23 mouse cellular contexts compared by ENCODE assay signal in genomic region chr9:58802294-58802693, GRCm38 (mm10). TPM values are rescaled to one million over a fixed set of nuclear protein-coding genes. Genes with fewer than 3 reads are reported as not detected.
DNase-seq lines count a peak whose midpoint lies in the region; ATAC-seq lines count a peak whose summit lies in the region.
"Had no signal": no experiment of that assay in that cellular context is flagged by ENCODE, and none has a peak within 500 bp of the region (broad histone marks: within the 10 kb centered on the region; RNA-seq: fewer than 3 reads in every experiment).

No protein-coding gene starts in this region.

- H3K9ac ChIP-seq in heart, embryonic 15.5 days = no peak overlapping the region
- H3K9ac ChIP-seq in liver, embryonic 12.5 days = no peak overlapping the region
- H3K9ac ChIP-seq in intestine, embryonic 16.5 days (ENCODE audit: low read depth, low read length) = no peak overlapping the region
- H3K9ac ChIP-seq: embryonic facial prominence, embryonic 12.5 days; liver, embryonic 13.5 days had no signal

- peaks cover 48% of the 10 kb centered on the region for H3K4me1 ChIP-seq in heart, embryonic 15.5 days (replicated peaks)
- peaks cover 4% of the 10 kb centered on the region; the same call in 1 of the 2 replicates for H3K4me1 ChIP-seq in liver, embryonic 12.5 days
- peaks cover 23% of the 10 kb centered on the region for H3K4me1 ChIP-seq in brown adipose tissue, adult 24 weeks (ENCODE audit: control insufficient read depth, insufficient read depth, insufficient read length, low read length)
- peaks cover 8% of the 10 kb centered on the region for H3K4me1 ChIP-seq in intestine, embryonic 16.5 days (ENCODE audit: control insufficient read depth, insufficient read depth, low read length)

- H3K9me3 ChIP-seq in heart, embryonic 15.5 days (replicated peaks) = no peaks in the 10 kb centered on the region
- H3K9me3 ChIP-seq in liver, embryonic 12.5 days (replicated peaks) = no peaks in the 10 kb centered on the region
- no peaks in the 10 kb centered on the region for H3K9me3 ChIP-seq in intestine, embryonic 16.5 days (ENCODE audit: control insufficient read depth, low read length)
- H3K9me3 ChIP-seq: embryonic facial prominence, embryonic 12.5 days; liver, embryonic 13.5 days had no signal

- no peak overlapping the region for H3K4me2 ChIP-seq in heart, embryonic 15.5 days
- no peak overlapping the region for H3K4me2 ChIP-seq in liver, embryonic 12.5 days
- H3K4me2 ChIP-seq in intestine, embryonic 16.5 days (ENCODE audit: low read depth, low read length) = no peak overlapping the region
- H3K4me2 ChIP-seq: embryonic facial prominence, embryonic 12.5 days; liver, embryonic 13.5 days; midbrain, embryonic 11.5 days had no signal

- no peaks in the 10 kb centered on the region for H3K27me3 ChIP-seq in heart, embryonic 15.5 days
- H3K27me3 ChIP-seq in liver, embryonic 12.5 days (replicated peaks) = peaks cover 14% of the 10 kb centered on the region
- H3K27me3 ChIP-seq in intestine, embryonic 16.5 days (replicated peaks; ENCODE audit: control insufficient read depth, insufficient read depth, low read length) = no peaks in the 10 kb centered on the region
- H3K27me3 ChIP-seq: embryonic facial prominence, embryonic 12.5 days had no signal

- no peak overlapping the region for H3K4me3 ChIP-seq in heart, embryonic 15.5 days
- no peak overlapping the region for H3K4me3 ChIP-seq in liver, embryonic 12.5 days
- H3K4me3 ChIP-seq in brown adipose tissue, adult 24 weeks (ENCODE audit: insufficient read depth, low read depth, low read length) = peak overlapping the region; percentile 35
- H3K4me3 ChIP-seq in intestine, embryonic 16.5 days (ENCODE audit: low read length) = no peak overlapping the region
- H3K4me3 ChIP-seq: embryonic facial prominence, embryonic 12.5 days; erythroblast, embryonic 14.5 days; liver, embryonic 13.5 days had no signal

- no peak overlapping the region for H3K27ac ChIP-seq in heart, embryonic 15.5 days
- H3K27ac ChIP-seq in liver, embryonic 12.5 days = no peak overlapping the region
- peak overlapping the region; percentile 79 for H3K27ac ChIP-seq in brown adipose tissue, adult 24 weeks (replicated peaks; ENCODE audit: low read depth, low read length)
- H3K27ac ChIP-seq in intestine, embryonic 16.5 days (ENCODE audit: low read length) = no peak overlapping the region
- H3K27ac ChIP-seq: embryonic facial prominence, embryonic 12.5 days; kidney, postnatal 0 days; liver, embryonic 13.5 days; macrophage; stomach, postnatal 0 days had no signal

- no peaks in the 10 kb centered on the region for H3K36me3 ChIP-seq in heart, embryonic 15.5 days
- H3K36me3 ChIP-seq in liver, embryonic 12.5 days = no peaks in the 10 kb centered on the region
- no peaks in the 10 kb centered on the region for H3K36me3 ChIP-seq in intestine, embryonic 16.5 days (ENCODE audit: control insufficient read depth, insufficient read depth, low read length)
- H3K36me3 ChIP-seq: embryonic facial prominence, embryonic 12.5 days; liver, embryonic 13.5 days had no signal

- 29% methylated on average over 4 of the region's 4 CpGs for WGBS in heart, embryonic 15.5 days
- WGBS in liver, embryonic 12.5 days (ENCODE audit: insufficient replicate concordance) = 16% methylated on average over 4 of the region's 4 CpGs
- WGBS in intestine, embryonic 16.5 days = 39% methylated on average over 4 of the region's 4 CpGs

- ATAC-seq in heart, embryonic 15.5 days (replicated peaks; ENCODE audit: insufficient number of reproducible peaks, insufficient read depth, low FRiP score, low read depth) = peak; percentile 30; the same call in 1 of the 2 replicates
- ATAC-seq in liver, embryonic 12.5 days = no peak
- ATAC-seq in intestine, embryonic 16.5 days = no peak
- ATAC-seq: CD4-positive, CD25-positive, alpha-beta regulatory T cell, adult 4 months; forebrain, embryonic 16.5 days; Patski had no signal

- peak; percentile 12 for DNase-seq in adrenal gland, adult 2 months
- no peak for DNase-seq in adrenal gland, postnatal 14 days
- no peak for DNase-seq in heart, adult 9 months (ENCODE audit: low spot score in 2 of 2)
- peak; percentile 40 for DNase-seq in liver
- DNase-seq: adrenal gland, postnatal 10 days; cerebellum, adult 11 months; cerebellum, postnatal 10 days; liver, embryonic 13.5 days; right cerebral cortex, postnatal 25 days had no signal

RNA-seq across cellular contexts. Expression of gene Hcn4, which starts 20.9 kb away (rescaled TPM):
- total RNA-seq in adrenal gland, adult 2 months (2021) = 1 to 10 TPM in 1 of 2 experiments, under 1 TPM in 1; 0.63 to 1.5 TPM
- 1.6 and 2.2 TPM in 2 replicates for polyA plus RNA-seq in adrenal gland, adult 2 months (2012; rRNA removed)
- 0.56 and 0.68 TPM in 2 replicates for total RNA-seq in adrenal gland, postnatal 14 days (2021)
- polyA plus RNA-seq in heart, embryonic 15.5 days (2015; fragmentation: Nextera tagmentation; extraction: Ambion mirVana) = 1.4 and 1.6 TPM in 2 replicates
- 0.07 TPM in 2 replicates for polyA plus RNA-seq in liver, embryonic 12.5 days (2016; fragmentation: Nextera tagmentation; extraction: Ambion mirVana)
- polyA plus RNA-seq in brown adipose tissue, adult 24 weeks (2012; ENCODE audit: insufficient read depth, insufficient read length, missing spikeins) = 0.16 and 0.25 TPM in 2 replicates
- polyA plus RNA-seq in intestine, embryonic 16.5 days (2015; fragmentation: Nextera tagmentation; extraction: Ambion mirVana) = 0.21 and 0.22 TPM in 2 replicates
- polyA plus RNA-seq: CD4-positive, CD25-positive, alpha-beta regulatory T cell, adult 4 months; erythroblast, embryonic 14.5 days; liver, embryonic 13.5 days; macrophage had no signal

RNA-seq across cellular contexts. Expression of gene Rec114, which starts 58.5 kb away (rescaled TPM):
- 1 to 10 TPM in 1 of 2 experiments, under 1 TPM in 1; 0.69 to 1.0 TPM for total RNA-seq in adrenal gland, adult 2 months (2021)
- 0.21 and 0.46 TPM in 2 replicates for polyA plus RNA-seq in adrenal gland, adult 2 months (2012; rRNA removed)
- total RNA-seq in adrenal gland, postnatal 14 days (2021) = 3.7 and 4.1 TPM in 2 replicates
- polyA plus RNA-seq in heart, embryonic 15.5 days (2015; fragmentation: Nextera tagmentation; extraction: Ambion mirVana) = 9.4 and 11.9 TPM in 2 replicates
- polyA plus RNA-seq in liver, embryonic 12.5 days (2016; fragmentation: Nextera tagmentation; extraction: Ambion mirVana) = 23.5 and 27.4 TPM in 2 replicates
- polyA plus RNA-seq in brown adipose tissue, adult 24 weeks (2012; ENCODE audit: insufficient read depth, insufficient read length, missing spikeins) = not detected in 2 replicates
- polyA plus RNA-seq in intestine, embryonic 16.5 days (2015; fragmentation: Nextera tagmentation; extraction: Ambion mirVana) = 1.4 TPM in 2 replicates
- total RNA-seq: left cerebral cortex, adult 18-20 months had no signal
- polyA plus RNA-seq: macrophage had no signal

Comparison
In these comparisons a context has a peak if more than half of its experiments do, and no peak if none do; other contexts are left out.
1. DNase-seq: peak in adrenal gland, adult 2 months (single experiment) and liver (single experiment); none in adrenal gland, postnatal 14 days (single experiment) and heart, adult 9 months (0 of 2).